Mouse (Mus musculus) frontal cortex, postnatal 36 days (tissue): ENCODE results near the gene Hspg2.
"Not testable (repeated sequence)": the region's sequence is repeated elsewhere in the genome, so short reads cannot be mapped to it uniquely, and the experiment has no call there.

ENCODE experiments used
- DNase-seq, 2 experiments: peaks; one replicate each; pipeline ENCODE4 v3.0.0; 2022; ENCODE audit warnings: low spot score in 2 of 2

Gene Hspg2

GRCm38 (mm10) chr4:137468260-137469080 lies at the start of gene Hspg2:
Hspg2 (plus strand) TSS chr4:137468769.
- DNase-seq = peak; percentile 68 to 77

GRCm38 (mm10) chr4:137430502-137430901 lies 38.1 kb upstream of the Hspg2 start, which contains the start of gene Cela3b:
Cela3b (minus strand) TSS chr4:137430540.
- DNase-seq = no peak

GRCm38 (mm10) chr4:137432700-137433550 lies 35.6 kb upstream of the Hspg2 start:
- not testable (repeated sequence) for DNase-seq

- DNase-seq = no peak
These were observed 31.4 kb upstream of the Hspg2 start for GRCm38 (mm10) chr4:137436979-137437669.

GRCm38 (mm10) chr4:137438842-137439241 lies 29.7 kb upstream of the Hspg2 start:
- no peak for DNase-seq

GRCm38 (mm10) chr4:137441332-137441731 lies 27.2 kb upstream of the Hspg2 start:
- DNase-seq = no peak

- DNase-seq = peak; percentile 80 to 83
These were observed 24.9 kb upstream of the Hspg2 start for GRCm38 (mm10) chr4:137443625-137444024.

- DNase-seq = no peak
These were observed 22.7 kb upstream of the Hspg2 start for GRCm38 (mm10) chr4:137445881-137446280.

DNA sequence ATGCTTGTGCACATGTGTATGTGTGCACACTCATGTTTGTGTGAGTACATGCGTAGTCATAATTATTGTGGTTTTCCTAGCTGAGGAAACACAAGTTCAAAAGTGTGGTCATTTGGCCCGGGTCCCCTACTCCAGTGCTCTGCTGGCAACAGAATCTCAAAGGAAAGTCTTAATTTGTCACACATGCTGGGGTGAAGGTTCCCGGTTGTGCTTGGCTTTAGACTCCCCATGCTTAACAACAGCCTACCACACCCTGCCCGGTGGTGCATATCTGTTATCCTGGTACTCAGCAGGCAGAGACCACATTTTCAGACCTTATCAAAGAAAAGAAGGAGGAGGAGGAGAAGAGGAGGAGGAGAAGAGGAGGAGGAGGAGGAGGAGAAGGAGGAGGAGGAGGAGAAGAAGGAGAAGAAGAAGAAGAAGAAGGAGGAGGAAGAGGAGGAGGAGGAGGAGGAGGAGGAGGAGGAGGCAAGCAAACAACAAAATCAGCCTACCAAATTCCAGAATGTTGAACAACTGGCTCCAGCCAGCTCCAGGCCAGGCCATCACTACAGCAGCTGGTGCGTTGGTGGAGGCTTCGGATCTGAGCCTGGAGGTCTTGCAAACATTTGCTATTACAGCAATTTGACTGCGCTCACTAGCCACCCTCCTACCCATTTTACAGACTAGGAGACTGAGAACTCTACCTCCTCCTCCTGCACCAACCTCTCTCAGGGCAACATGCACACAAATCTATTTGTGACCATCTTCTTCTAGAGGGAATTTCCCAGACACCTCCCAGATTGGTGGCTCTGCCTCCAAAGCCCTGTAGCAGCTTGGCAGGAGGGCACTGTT lies 21.0 kb upstream of the Hspg2 start:
- DNase-seq = peak in 1 of 2 experiments; percentile 12

- DNase-seq = peak in 1 of 2 experiments; percentile 37
These were observed 20.4 kb upstream of the Hspg2 start for GRCm38 (mm10) chr4:137448197-137448596.

DNA sequence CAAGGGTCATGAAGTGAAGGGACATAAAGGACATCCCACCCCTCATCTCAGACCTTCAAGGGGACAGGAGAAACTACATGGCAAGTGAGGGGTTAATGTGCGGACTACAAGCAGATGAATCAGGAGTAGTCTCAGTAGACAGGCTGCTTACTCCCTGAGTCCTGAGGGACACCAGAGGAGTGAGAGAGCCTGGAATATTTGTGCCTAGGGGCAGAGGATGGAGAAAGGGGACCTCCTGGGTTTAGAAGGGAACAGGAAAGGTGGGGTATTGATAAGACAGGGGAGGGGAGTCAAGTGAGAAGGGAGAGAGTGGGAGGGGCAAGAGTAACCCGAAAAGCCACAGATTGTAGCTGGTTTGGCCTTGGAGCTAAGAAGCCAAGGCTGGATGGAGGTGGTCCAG lies 19.9 kb upstream of the Hspg2 start:
- DNase-seq = no peak

DNA sequence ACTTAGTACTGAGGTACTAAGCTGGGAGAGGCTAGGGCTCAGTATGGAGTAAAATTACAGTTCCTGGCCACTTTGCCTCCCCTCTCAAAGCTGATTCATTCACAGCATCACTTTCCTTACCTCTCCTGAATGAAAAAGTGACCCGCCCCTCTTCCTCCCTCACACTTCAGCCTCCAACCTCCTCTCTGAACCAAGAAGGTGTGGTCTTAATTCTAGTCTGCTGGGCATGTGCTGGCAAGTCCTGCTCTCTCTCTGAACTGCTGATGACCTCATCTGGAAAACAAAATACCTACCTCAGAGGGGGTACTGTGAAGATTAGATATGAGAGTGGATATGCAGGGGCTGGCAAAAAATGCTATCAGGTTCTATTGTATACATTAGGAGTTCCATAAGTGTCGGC lies 19.4 kb upstream of the Hspg2 start:
- DNase-seq = no peak

GRCm38 (mm10) chr4:137449715-137450114 lies 18.9 kb upstream of the Hspg2 start:
- no peak for DNase-seq

DNA sequence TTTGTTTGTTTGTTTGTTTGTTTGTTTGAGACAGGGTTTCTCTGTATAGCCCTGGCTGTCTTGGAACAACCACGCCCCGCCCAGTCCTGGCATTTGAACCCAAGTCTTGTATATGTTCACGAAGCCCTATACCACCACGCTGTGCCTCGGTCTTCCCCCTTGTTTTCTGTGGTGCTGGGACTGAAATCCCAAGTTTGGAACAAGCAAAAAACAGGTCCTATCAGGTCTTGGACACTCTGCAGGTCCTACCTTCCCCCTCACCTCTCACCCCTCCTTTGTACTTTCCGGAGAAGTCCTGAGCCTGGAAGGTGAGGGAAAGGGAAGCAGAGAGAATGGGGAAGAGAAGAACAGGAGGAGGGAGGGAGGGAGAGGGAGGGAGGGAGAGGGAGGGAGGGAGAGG lies 16.4 kb upstream of the Hspg2 start:
- DNase-seq = no peak

DNA sequence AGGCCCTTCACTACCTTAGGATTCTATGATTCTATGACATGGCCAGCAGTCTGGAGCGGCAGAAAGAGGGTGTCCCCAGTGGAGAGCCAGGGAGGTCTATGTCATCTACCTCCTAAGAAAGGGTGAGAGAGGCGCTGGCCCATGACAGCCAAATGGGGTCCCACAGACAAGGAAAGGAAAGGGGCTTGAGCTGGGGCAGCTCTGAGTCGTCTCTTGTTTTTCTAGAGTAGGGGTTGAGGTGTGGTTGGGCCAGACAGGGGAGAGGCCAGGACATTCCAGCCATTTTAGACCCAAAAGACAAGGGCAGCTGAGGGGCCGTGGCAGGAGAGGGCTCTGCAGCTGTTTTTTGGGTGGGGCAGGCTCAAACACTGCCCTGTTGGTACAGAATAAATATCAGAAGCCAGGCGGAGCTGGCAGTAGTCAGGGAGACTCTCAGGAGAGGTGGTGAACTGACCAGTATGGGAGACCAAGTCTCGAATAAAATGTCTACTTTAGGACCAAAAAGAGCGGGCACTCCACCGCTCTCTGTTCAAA lies 15.3 kb upstream of the Hspg2 start, which contains the start of gene 1700013G24Rik:
Gene 1700013G24Rik (plus strand): TSS at position 51 of the 534 bp plus-strand sequence.
- DNase-seq = no peak

DNA sequence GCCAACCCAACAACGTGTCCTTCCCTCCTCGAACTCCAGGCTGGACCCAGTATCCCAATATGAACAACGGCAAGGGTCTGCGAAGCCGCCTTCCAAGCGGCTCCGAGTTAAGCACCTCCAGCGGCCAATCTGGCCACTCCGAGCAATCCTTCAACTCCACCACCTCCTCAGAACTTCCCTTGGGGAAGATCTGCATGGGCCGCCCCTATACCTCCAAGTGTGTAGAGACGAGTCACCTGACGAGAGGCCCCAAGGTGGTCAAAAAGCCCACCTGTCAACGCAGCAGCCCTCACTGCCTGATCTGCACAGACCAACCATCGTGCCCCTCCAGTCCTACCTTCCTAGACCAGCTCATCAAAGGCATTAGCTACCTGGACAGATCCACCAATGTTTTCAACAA lies 14.0 kb upstream of the Hspg2 start:
- DNase-seq = no peak

DNA sequence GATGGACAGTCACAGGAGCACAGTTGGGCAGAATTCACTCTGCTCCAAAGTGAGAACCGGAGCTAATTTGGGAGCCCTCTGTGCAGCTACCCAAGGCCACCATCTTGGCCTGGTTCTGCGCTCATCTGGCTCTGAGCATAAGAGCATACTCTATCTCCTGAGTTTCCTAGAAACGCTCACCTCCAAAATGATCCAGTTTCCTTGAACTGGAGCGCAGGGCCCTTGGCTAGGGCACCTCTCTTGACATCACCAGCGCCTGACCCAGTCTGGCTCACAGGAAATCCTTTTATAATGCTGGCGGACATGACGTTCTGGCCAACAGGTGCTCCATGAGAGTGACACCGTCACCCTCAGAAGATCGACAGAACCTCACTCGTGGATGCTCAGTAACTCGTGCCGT lies 12.0 kb upstream of the Hspg2 start:
- no peak for DNase-seq

GRCm38 (mm10) chr4:137457292-137457691 lies 11.3 kb upstream of the Hspg2 start:
- no peak for DNase-seq

DNA sequence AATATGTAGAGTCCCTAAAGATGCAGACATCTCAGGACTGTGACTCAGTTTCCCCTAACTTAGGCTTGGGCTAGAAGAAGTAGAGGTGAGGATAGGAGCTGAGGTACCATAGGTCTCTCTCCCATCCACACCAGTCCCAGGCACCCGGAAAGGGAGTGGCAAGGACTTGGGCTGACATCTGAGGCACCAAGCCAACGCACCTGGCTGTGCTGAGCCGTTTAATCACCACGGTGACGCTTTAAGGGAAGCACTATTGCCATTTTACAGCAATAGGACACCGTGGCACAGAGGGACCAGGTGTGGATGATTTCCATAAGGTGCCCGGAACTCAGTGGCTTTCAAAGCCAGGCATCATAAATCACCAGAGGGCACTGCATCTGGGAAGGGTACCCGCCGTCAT lies 10.3 kb upstream of the Hspg2 start:
- DNase-seq = no peak

GRCm38 (mm10) chr4:137458861-137459260 lies 9.7 kb upstream of the Hspg2 start:
- DNase-seq = no peak

DNA sequence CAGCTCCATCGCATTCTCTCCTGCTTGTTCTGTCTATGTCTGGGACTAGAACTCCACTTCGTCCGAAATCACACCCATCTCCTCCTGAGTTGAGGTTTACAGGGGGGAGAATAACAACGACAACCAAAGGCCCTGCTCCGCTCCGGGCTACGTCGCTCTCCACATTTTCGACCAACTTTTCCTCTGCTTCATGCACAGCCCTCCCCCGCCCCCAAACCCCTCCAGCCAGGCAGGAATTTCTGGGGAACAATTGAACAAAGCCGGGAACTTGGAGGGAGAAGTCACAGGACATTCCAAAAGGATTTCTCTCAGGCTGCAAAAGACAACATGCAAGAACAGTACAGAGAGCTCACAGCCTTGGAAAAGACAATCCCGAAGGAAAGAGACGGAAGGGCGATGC lies 7.9 kb upstream of the Hspg2 start:
- DNase-seq = no peak
